Mouse (Mus musculus) ovary, postnatal 14 days (tissue): ENCODE measurements at regions not wholly inside any gene's neighbourhood (a gene's known extent, or its start where the extent isn't known, plus 50 kb on each side); places are given as distances from the start of the nearest gene placed in this dataset.

ENCODE experiments used
- DNase-seq: peaks from one replicate; pipeline ENCODE4 v3.0.0; 2022; ENCODE audit warnings: low spot score

DNA sequence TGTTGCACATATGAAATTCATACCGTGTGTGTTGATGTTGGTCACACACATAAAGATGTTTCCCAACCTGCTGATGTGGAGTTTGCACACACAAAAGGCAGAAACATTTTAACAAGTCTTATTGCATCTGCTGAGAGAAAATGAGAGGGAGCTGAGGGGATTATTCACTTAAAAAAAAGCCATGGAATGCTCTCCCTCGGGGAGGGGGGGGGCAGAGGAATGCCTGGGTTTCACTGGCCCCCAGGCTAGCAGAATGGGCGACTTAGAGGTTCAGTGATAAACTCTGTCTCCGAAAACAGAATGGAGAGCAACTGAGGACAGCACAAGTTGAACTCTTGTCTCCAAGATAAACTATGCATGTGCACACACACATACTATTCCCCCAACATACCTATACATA lies 392.4 kb upstream of the Id4 start:
- no peak for DNase-seq

- DNase-seq = no peak
Measured at GRCm38 (mm10) chr13:47869670-47870532, 391.1 kb upstream of the Id4 start.

- DNase-seq = no peak
Measured at GRCm38 (mm10) chr13:47872645-47873044, 388.4 kb upstream of the Id4 start.

- no peak for DNase-seq
Measured at GRCm38 (mm10) chr13:47892569-47892968, 368.5 kb upstream of the Id4 start.

DNA sequence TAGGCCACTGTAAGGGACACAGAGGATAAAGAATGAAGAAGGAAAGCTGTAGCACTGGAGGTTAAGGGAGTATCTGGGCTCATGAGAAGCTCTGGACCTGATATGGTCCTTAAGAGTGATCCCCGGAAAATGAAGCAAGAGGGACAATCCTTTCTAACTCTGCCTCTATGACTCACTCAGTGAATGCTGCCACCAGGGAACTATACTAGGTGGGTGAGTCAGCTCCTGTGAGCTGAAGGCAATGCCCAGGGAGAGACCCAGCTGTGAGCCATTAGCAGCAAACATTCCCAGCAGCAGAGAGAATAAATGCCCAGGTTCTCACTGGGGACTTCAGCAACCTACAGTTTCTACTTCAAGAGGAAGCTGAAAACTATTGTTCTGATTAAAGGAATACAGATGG lies 366.7 kb upstream of the Id4 start:
- no peak for DNase-seq

DNA sequence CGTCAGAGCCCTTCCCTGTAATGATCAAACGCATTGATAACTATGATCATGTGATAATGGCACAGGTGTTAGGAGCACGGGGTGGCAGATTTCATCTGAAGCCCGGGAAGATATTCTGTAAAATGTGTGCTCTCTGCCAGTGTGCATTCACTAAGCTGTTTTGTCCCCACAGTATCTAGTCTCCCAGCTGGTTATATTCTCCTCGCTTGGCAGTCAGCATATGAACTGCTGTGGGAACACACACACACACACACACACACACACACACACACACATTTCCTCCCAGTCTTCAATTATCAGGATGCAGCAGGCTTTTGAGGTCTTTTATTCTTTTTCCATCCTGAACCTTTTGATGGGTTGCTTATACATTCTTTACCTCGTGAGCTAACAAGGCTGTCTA lies 365.8 kb upstream of the Id4 start:
- DNase-seq = no peak

- no peak for DNase-seq
Measured at GRCm38 (mm10) chr13:47896646-47897045, 364.4 kb upstream of the Id4 start.

GRCm38 (mm10) chr13:47909851-47910530 lies 351.0 kb upstream of the Id4 start:
- no peak for DNase-seq

DNA sequence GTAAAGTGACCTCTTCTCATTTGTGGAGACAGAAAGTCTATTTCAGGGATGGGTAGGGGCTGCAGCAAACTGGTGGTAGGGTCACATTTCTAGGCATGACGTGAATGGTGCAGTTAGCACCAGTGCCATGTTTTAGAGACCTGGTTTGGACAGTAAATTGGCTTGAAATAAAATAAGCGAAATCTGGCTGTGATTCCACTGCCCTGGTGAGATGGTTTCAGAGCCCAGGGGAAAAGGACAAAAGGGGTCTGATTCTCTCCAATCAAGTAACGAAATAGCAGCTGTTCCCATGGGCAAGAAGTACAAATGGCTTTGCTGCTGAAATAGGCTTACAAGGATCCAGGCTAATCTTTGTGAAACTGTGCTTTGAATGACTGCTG lies 350.5 kb upstream of the Id4 start:
- DNase-seq = no peak

GRCm38 (mm10) chr13:47916456-47916855 lies 344.6 kb upstream of the Id4 start:
- peak; percentile 5 for DNase-seq

GRCm38 (mm10) chr13:47917370-47917769 lies 343.7 kb upstream of the Id4 start:
- DNase-seq = no peak

- no peak for DNase-seq
Measured at GRCm38 (mm10) chr13:47921044-47921443, 340.0 kb upstream of the Id4 start.

DNA sequence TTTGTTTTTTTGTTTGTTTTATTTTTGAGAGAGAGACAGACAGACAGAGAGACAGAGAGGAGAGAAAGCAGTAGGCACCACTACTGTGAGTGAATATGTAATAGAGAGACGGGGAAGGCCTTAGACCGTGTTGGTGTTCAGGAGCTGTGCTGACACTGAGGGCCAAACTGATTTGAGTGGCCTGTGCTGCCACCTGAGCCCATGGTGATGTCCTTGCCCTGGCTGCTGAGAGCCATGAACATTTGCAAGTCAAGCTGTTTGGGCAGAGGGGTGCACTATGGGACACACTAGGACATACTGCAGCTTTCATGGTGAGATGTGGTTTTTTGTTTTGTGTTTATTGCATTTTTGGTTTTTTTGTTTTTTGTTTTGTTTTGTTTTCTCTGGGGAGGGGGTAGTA lies 320.3 kb upstream of the Id4 start:
- no peak for DNase-seq

- peak; percentile 30 for DNase-seq
Measured at GRCm38 (mm10) chr13:47942368-47942787, 318.6 kb upstream of the Id4 start.

DNA sequence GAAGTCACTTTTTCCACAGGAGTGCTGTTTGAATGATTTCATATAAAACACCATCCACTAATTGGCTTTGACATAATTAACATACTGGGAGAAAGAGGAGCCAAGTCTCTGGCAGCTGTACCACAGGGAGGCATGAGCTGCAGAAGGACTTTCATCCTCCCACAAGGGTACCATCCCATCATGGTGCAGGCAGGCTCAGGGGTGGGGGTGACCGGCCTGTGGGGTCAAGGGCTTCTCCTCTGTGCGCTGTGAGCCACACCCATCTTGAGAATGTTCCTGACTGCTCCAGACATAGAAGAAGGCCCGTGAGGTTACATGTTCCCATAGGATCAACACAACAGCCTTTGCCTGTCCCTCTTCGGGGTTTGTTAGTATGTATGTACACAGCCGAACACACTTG lies 317.4 kb upstream of the Id4 start:
- DNase-seq = no peak

GRCm38 (mm10) chr13:47948098-47948865 lies 312.7 kb upstream of the Id4 start:
- DNase-seq = no peak

- no peak for DNase-seq
Measured at GRCm38 (mm10) chr13:47950456-47950855, 310.6 kb upstream of the Id4 start.

- DNase-seq = no peak
Measured at GRCm38 (mm10) chr13:47951043-47951442, 310.0 kb upstream of the Id4 start.

GRCm38 (mm10) chr13:47952946-47953345 lies 308.1 kb upstream of the Id4 start:
- no peak for DNase-seq

GRCm38 (mm10) chr13:47953776-47954175 lies 307.3 kb upstream of the Id4 start:
- DNase-seq = no peak

DNA sequence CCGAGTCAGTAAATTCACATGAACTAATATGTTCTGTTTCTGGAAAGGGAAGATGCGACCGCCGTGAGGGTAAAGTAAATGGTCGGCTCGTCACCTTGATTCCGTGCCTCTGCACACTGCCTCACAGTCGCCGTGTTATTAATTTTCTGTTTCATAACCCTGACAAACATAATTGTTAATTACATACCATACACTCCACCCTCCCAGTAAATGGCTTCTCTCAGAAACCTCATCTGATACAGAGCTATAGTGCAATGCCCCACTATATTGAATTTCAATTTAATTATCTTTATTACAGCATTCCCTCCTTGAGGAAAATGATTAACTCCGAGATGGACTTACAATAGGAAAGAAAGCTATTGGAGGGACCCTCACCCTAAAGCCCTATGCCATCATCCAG lies 305.5 kb upstream of the Id4 start:
- DNase-seq = no peak

GRCm38 (mm10) chr13:47957662-47958061 lies 303.4 kb upstream of the Id4 start:
- DNase-seq = no peak

GRCm38 (mm10) chr13:47974216-47974615 lies 286.8 kb upstream of the Id4 start:
- DNase-seq = no peak
